Mouse (Mus musculus): ENCODE measurements around the gene Tpm1.

The Tpm1 gene

DNA sequence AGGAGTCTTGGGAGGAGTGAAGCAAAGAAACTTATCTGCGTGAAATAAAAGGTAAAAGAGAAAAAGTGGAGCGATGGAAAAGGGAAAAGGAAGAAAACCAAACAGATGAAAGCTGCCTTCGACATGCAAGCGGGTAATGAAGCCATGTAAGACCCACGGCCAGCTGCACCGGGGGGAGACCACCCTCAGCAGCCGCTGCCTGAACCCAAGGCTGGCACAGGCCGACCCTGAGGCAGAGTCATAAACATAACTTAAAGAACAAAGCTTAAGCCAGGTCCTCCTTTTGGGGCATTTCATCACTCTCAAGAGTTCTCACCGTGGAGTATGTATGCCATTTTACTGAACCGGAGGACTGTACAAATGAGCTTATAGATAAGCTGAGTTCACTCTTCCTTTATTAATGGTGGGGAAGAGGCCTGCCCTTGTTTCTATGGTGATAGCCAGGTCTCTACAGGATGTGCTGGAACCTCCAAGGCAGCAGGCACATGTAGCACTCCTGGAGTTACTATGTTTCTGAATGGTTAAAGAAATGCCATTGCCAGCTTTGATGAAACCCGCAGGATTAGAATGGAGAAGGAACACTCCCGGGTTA is 21.0 kb downstream of the Tpm1 start:
- in situ Hi-C loops (cut with MboI, MseI) = no loop called here

- in situ Hi-C loops (cut with MboI, MseI) = no loop called here
Measured at GRCm38 (mm10) chr9:67026890-67027289, 22.3 kb downstream of the Tpm1 start.

DNA sequence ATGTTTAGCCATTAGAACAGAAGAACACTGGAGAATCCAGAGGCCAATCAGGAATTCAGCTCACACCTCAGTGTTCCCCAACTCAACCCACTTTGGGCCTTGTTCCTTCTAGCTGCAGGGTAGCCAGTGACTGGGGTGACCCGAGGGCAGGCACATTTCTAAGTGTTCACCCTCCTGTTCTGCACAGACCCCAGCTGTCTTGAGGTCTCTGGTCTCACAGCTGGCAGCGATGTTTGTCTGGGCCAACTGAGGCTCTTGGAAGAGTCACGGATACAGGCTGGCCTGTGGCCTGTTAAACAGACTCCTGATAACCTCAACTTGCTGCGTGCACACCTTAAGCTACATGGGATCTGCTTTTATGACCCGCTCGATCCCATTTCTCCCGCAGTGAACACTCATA is 23.1 kb downstream of the Tpm1 start:
- in situ Hi-C loops (cut with MboI, MseI) = no loop called here

GRCm38 (mm10) chr9:67024889-67025692 is 24.1 kb downstream of the Tpm1 start:
- in situ Hi-C loops (cut with MboI, MseI) = no loop called here

DNA sequence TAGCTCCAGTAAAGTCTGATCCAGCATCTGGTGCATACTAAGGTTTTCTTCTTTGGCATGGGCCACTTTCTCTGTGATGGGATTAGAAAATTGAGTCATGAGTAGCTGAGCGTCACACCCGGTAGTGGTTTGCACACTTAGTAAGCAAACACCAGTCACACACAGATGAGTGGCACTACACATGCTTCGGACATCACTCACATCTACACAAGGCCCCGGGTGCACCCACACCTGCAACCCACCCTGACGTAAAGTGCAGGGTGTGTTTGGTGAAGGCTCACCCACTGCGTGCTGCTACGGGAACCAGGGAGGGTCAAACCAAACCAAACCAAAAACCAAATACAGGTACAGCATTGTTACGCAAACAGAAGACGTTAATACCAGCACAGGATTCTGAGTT is 25.8 kb downstream of the Tpm1 start:
- in situ Hi-C loops (cut with MboI, MseI) = no loop called here

DNA sequence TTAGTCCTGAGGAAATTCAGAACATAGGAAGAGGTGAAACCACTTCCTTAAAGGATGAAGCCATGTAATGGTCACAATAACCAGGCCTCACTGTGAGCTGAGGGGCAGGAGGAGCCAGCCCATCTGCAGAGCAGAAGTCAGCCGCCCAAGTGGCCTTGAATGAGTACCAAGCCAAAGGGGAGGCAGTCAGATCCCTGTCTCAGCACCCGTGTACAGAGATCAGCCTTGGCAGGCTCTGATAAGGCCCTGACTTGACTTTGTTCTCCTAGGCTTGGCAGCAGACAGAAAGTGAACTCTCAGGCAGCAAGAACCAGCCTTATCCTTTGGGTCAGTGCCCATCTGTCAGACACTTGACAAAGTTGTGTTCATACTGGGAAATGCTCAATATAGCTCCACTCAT is 29.1 kb downstream of the Tpm1 start:
- in situ Hi-C loops (cut with MboI, MseI) = no loop called here

DNA sequence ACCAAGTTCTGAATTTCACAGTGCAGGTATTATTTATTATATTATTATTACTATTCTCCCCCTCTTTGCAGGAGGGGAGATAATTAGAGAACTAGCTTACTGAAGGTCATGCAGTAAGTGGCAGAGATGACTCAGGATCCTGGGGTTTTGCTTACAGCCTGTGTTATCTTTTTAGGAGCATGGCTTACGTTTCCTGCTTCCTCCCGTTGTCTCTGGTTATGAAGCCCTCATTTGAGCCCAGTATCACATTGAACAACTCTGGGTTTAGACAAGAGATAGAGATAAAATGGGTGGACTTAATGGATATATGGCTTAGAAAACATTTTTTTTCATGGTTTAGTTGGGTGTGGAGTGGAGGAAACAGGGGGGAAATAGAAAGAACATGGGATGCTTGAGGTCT is 35.7 kb downstream of the Tpm1 start:
- in situ Hi-C loops (cut with MboI, MseI) = no loop called here

GRCm38 (mm10) chr9:67012470-67012869 is 36.7 kb downstream of the Tpm1 start:
- in situ Hi-C loops (cut with MboI, MseI) = no loop called here

GRCm38 (mm10) chr9:67011483-67011882 is 37.7 kb downstream of the Tpm1 start:
- in situ Hi-C loops (cut with MboI, MseI) = no loop called here

DNA sequence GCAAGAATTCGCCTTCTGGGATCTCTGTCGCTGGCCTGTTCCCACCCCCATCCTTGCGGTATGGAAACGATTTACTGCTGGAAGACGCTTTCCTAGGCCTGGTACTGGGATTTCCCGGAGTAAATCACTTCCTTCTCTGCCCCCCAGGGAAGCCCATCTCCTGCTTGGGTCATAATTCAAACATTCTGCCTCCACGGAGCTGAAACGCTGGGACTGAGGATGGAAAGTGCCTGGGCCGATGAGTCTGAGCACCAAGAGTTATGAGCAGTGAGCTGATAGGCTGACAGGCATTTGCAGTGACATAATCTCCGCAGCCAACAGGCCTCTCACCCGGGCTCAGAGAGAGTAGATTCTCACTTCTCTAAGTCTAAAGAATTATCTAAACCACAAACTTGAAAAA is 40.4 kb downstream of the Tpm1 start:
- in situ Hi-C loops (cut with MboI, MseI) = no loop called here

- in situ Hi-C loops (cut with MboI, MseI) = no loop called here
Measured at GRCm38 (mm10) chr9:67006376-67006775, 42.8 kb downstream of the Tpm1 start.

DNA sequence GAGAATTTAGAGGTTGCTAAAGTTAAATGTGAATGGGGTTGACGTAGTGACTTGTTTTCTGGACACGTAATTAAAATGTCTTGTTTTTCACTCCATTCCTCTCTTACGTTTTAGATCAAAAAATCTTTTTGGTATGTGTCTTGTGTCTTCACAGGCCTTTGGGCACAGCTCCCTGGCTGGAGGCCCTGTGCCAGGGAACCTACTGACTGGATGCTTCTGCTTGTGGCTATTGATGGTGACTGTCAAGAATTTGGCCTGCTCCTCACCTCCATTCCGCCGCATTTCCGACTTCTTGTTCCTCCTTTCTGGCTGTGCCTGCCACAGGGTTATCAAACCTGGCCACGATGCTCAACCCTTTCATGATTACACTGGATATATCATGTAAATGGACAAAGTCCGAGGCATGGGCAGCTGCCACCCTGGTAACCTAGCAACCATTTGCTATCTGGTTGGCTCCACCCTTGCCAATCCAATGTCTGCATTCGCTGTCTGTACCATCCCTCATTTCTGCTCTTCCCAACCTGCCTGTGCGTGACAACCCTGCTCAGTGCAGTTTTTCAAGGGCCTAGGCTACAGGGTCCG is 44.0 kb downstream of the Tpm1 start:
- in situ Hi-C loops (cut with MboI, MseI) = no loop called here

GRCm38 (mm10) chr9:67003656-67004055 is 45.5 kb downstream of the Tpm1 start:
- in situ Hi-C loops (cut with MboI, MseI) = no loop called here

- in situ Hi-C loops (cut with MboI, MseI) = no loop called here
Measured at GRCm38 (mm10) chr9:67003156-67003555, 46.0 kb downstream of the Tpm1 start.

GRCm38 (mm10) chr9:67001506-67001905 is 47.7 kb downstream of the Tpm1 start:
- in situ Hi-C loops (cut with MboI, MseI) = no loop called here

- in situ Hi-C loops (cut with MboI, MseI) = no loop called here
Measured at GRCm38 (mm10) chr9:67001050-67001449, 48.2 kb downstream of the Tpm1 start.

DNA sequence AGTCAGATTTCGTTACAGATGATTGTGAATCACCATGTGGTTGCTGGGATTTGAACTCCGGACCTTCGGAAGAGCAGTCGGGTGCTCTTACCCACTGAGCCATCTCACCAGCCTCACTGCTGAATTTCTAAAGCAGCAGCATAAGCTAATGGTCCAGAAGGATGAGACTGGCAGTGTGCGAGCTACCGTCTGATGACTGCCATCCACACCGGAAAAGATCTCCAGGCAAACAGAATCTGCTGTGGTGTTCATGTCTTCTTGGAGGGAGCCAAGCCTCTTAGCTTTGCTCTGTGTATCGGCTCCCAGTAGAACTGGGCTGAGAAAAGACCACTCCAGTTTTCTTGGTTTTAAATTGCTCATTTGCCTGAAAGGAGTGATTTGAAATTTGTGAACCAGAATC is 49.5 kb downstream of the Tpm1 start:
- in situ Hi-C loops (cut with MboI, MseI) = no loop called here

DNA sequence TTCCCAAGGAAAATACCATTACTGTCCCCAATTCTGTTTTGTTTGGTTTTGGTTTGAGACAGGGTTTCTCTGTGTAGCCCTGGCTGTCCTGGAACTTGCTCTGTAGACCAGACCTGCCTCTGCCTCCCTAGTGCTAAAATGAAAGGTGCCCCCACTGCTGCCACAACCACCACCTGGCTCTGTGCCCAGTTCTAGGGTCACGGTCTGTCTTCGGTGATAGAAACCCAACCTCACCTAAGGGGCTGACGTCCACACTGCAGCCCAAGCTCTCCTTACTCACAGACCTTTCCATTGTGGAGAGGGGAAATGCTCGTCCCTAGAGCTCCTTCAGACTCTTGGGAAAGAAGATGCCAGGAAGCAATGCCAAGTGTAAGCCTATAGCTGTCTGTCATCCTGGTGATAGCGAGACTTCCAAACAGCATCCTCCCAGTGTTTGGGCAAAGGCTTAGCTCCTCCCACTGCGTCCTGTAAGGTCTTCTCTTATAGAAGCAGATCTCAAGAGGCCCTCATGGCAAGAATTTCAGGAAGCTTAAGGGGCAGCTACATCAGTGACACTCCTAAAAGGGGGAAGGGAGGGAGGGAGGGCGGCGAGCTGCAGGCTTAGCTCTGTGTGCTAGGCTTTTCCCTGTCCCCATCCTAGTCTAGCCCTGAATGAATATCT is 57.3 kb downstream of the Tpm1 start:
- in situ Hi-C loops (cut with MboI, MseI) = no loop called here

- in situ Hi-C loops (cut with MboI, MseI) = no loop called here
Measured at GRCm38 (mm10) chr9:66991021-66991749, 58.0 kb downstream of the Tpm1 start.

DNA sequence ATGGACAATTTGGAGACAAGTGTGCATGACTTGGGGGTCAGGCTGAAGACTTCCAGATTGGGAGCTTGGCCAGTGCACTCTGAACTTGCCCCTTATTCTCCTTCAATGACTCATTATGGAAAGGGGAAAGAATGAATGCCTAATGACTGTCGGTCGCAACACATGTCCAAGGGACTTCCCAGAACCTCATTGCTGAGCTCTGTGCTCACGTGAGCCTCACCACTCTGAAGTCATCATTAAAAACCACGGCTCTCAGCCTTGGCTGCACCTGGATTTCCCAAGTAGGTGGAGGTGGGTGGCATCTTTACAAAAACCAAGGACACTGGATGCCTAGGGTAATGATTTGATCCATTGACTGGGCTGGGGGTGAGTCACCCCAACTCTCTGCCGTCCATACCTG is 59.2 kb downstream of the Tpm1 start:
- in situ Hi-C loops (cut with MboI, MseI) = no loop called here

DNA sequence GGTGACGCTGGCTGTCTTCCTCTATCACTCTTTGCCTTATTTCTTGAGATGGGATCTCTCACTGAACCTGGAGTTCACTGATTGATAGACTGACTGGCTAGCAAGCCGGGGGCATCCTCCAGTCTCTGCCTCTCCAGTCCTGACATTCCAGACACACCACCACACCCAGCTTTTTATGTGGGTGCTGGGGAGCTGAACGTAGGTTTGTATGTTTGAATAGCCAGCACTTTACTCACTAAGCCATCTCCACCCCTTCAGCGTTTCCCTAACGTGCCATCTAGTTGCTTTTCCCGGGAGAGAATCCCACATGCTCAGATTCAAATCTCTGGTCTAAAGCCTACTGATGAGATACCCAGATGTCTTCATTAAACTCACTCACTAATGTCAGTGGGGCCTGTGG is 59.6 kb downstream of the Tpm1 start:
- in situ Hi-C loops (cut with MboI, MseI) = loop anchor here (5.0 kb wide), 1 partner anchor 53 kb away; no protein-coding TSS in a partner anchor
